Mouse (Mus musculus): Measurements from ENCODE around the gene Ms4a4b.
"Not testable (repeated sequence)": the region's sequence is repeated elsewhere in the genome, so short reads cannot be mapped to it uniquely, and the experiment has no call there.

DNA sequence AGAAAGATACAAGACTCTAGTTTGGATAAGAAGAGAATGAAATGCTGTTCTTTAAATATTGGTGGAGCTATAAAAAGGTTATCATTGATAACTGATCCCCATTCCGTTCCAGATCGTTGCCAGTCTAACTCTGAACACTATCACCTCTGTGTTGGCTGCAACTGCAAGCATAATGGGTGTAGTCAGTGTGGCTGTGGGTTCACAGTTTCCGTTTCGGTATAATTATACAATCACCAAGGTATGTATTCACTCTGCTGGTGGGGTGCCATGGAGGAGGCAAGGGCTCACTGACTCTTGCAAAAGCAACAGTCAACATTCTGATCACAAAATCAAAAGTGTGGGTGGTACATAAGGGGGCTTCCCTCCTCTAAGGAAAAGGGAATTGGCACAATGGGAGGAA lies 15.7 kb downstream of the Ms4a4b start:
- not testable (repeated sequence) for TF ChIP-seq CTCF, EP300 (IDR thresholded peaks at IDR 0.05; ENCODE audit: low read depth)
